Mouse (Mus musculus): ENCODE measurements around the gene Alg9.
"Not testable (repeated sequence)": the region's sequence is repeated elsewhere in the genome, so short reads cannot be mapped to it uniquely, and the experiment has no call there.

DNA sequence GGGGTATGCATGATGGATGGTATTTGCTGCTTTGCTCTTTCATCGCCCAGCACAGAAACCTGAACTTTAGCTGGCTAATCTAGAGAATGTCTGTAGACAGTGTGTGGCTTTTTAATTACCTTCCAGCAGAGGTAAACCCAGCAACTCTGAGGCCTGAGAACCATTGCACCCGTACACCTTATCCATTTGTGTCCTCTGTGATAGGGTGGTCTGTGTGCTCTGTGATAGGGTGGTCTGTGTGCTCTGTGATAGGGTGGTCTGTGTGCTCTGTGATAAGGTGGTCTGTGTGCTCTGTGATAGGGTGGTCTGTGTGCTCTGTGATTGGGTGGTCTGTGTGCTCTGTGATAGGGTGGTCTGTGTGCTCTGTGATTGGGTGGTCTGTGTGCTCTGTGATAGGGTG is 57.8 kb downstream of the Alg9 start:
- not testable (repeated sequence) for TF ChIP-seq CTCF (IDR thresholded peaks at IDR 0.05; ENCODE audit: extremely low read depth, insufficient read length, insufficient replicate concordance, low read depth, low read length); POLR2A (IDR thresholded peaks at IDR 0.05; ENCODE audit: low read depth, low read length)
